Mouse (Mus musculus): ENCODE data around the gene Inhba. TPM values are rescaled to one million over a fixed set of nuclear protein-coding genes. Genes with fewer than 3 reads are reported as not detected.
A peak's percentile ranks its signal among the peaks of the same experiment; 100 is the strongest.

Inhba gene
- polyA plus RNA-seq (2015; fragmentation: Nextera tagmentation; extraction: Ambion mirVana): 3.0 and 3.5 TPM in 2 replicates

DNA sequence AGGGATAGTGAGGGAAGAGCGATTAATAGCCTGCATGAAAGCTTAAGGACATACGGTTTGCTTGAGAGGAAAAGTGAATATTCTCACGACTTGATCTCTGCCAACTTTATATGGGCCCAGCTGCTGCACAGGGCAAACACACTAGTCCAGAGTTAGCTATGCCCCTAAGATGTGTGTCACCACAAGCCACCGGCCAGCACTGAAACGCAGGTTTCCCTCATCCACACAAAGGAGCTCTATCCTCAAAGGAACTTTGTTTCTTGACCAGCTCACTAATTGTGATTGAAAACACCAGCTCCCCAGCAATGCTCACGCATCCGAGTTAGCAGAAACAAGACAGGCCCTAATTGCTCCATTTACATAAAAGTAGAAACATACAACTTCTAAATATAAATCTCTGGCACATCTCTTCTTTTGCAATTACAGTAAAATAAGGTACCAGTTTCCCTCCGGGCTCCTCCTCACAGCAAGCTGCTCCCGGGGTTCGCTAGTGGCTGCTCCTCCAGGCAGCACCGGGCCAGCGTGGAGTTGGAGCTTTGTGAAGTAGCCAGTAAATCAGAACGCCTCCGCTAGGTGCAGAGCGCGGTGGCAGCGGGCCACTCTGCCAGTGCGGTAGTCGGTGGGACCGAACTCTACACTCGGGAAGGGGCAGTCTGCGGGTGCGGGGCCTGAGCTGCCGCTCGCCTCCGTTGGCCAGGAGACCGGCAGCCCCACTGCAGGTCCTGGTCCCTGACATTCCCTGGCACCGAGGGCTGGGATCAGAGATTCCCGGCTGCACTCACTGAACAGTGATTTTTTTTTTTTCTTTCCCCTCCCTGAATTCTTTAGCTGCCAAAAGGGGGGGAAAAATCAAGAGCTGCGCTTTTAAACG, at the start of gene Inhba:
Gene Inhba, plus strand, starts transcription at position 480 of the 871 bp plus-strand sequence.
- 9% methylated on average over 31 of the region's 31 CpGs for WGBS
- peak; percentile 24; the same call in 1 of the 2 replicates for ATAC-seq (ENCODE audit: insufficient read depth, low FRiP score, low read depth)
- Histone ChIP-seq H3K4me3 (replicated peaks) (peak within 1 kb of the TSS; percentile 52), H3K9ac (peak within 1 kb of the TSS; percentile 32), H3K4me1 (no peaks in the 10 kb centered on the region), H3K27ac (peak within 1 kb of the TSS; percentile 32; the same call in 1 of the 2 replicates), H3K36me3 (no peaks in the 10 kb centered on the region), H3K27me3 (replicated peaks) (0 out of 2 replicates have a peak, but pooled peaks cover 6% of the 10 kb centered on the region), H3K9me3 (no peaks in the 10 kb centered on the region), H3K4me2 (peak within 1 kb of the TSS; percentile 96)

- no peak for ATAC-seq (ENCODE audit: insufficient read depth, low FRiP score, low read depth)
- H3K36me3 ChIP-seq: no peaks in the 10 kb centered on the region
- no peaks in the 10 kb centered on the region for H3K4me1 ChIP-seq
- no peak overlapping the region for H3K27ac ChIP-seq
- WGBS: 89% methylated on average over 1 of the region's 1 CpGs
- H3K4me2 ChIP-seq: no peak overlapping the region
- H3K9ac ChIP-seq: no peak overlapping the region
- H3K9me3 ChIP-seq: no peaks in the 10 kb centered on the region
- H3K4me3 ChIP-seq (replicated peaks): no peak overlapping the region
- H3K27me3 ChIP-seq (replicated peaks): no peaks in the 10 kb centered on the region
Observed at GRCm38 (mm10) chr13:15976584-15976983, 35.1 kb upstream of the Inhba start.

DNA sequence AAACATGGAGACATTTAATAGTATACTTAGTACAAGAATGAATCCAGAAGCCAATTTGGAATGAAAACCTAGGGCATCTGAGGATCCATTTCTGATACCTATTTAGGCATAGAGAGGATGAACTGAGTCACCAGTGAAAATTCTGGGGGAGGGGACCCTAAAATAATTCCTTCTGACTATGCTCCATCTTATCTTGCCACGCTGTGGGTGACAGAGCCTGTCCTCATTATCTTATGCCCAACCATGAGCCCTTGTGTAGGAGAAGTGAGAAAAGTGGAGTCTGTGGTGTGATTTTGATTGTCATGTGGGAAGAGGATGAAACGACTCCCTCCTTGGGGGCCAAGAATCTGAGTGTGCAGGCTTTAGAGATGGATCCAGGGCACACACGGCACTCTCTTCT, 32.1 kb upstream of the Inhba start:
- ATAC-seq (ENCODE audit: insufficient read depth, low FRiP score, low read depth): no peak
- 72% methylated on average over 3 of the region's 3 CpGs for WGBS
- Histone ChIP-seq H3K9ac (no peak overlapping the region), H3K27ac (no peak overlapping the region), H3K4me1 (no peaks in the 10 kb centered on the region), H3K36me3 (no peaks in the 10 kb centered on the region), H3K4me2 (no peak overlapping the region), H3K4me3 (replicated peaks) (no peak overlapping the region), H3K9me3 (no peaks in the 10 kb centered on the region), H3K27me3 (replicated peaks) (no peaks in the 10 kb centered on the region)

- Histone ChIP-seq H3K27me3 (replicated peaks) (no peaks in the 10 kb centered on the region), H3K36me3 (no peaks in the 10 kb centered on the region), H3K4me2 (no peak overlapping the region), H3K9ac (no peak overlapping the region), H3K9me3 (no peaks in the 10 kb centered on the region), H3K4me3 (replicated peaks) (no peak overlapping the region), H3K27ac (no peak overlapping the region), H3K4me1 (no peaks in the 10 kb centered on the region)
- ATAC-seq (ENCODE audit: insufficient read depth, low FRiP score, low read depth): no peak
- WGBS: 59% methylated on average over 3 of the region's 3 CpGs
Observed at GRCm38 (mm10) chr13:15982041-15982440, 29.6 kb upstream of the Inhba start.

GRCm38 (mm10) chr13:15985761-15986160, 25.9 kb upstream of the Inhba start:
- no peak overlapping the region for H3K4me2 ChIP-seq
- H3K27me3 ChIP-seq (replicated peaks): no peaks in the 10 kb centered on the region
- H3K4me1 ChIP-seq: no peaks in the 10 kb centered on the region
- no peak overlapping the region for H3K27ac ChIP-seq
- no peaks in the 10 kb centered on the region for H3K36me3 ChIP-seq
- 66% methylated on average over 2 of the region's 2 CpGs for WGBS
- H3K9me3 ChIP-seq: no peaks in the 10 kb centered on the region
- no peak for ATAC-seq (ENCODE audit: insufficient read depth, low FRiP score, low read depth)
- no peak overlapping the region for H3K9ac ChIP-seq
- H3K4me3 ChIP-seq (replicated peaks): no peak overlapping the region

- no peak overlapping the region for H3K27ac ChIP-seq
- H3K9me3 ChIP-seq: no peaks in the 10 kb centered on the region
- H3K4me3 ChIP-seq (replicated peaks): no peak overlapping the region
- H3K4me2 ChIP-seq: no peak overlapping the region
- 83% methylated on average over 4 of the region's 4 CpGs for WGBS
- ATAC-seq (ENCODE audit: insufficient read depth, low FRiP score, low read depth): no peak
- H3K9ac ChIP-seq: no peak overlapping the region
- H3K4me1 ChIP-seq: no peaks in the 10 kb centered on the region
- H3K27me3 ChIP-seq (replicated peaks): no peaks in the 10 kb centered on the region
- no peaks in the 10 kb centered on the region for H3K36me3 ChIP-seq
Observed at GRCm38 (mm10) chr13:15986172-15986571, 25.5 kb upstream of the Inhba start.

DNA sequence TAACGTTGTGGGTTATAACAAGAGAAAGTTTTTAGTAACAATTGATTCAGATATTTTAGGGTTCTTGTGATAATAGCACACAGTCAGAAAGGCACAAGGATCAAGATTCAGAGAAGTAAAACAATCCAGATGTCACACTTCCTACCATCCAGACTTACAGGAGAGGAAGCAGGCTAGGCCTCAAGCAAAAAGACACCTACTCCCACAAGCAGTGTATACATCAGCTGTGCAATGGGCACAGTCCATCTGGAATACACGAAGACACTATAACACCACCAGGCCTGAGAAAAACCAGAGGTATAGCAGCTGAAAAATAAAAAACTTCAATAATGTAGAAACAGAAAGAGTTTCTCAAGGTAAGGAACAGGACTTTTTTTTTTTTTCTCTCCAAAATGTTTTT, 16.3 kb upstream of the Inhba start:
- H3K27ac ChIP-seq: no peak overlapping the region
- no peak overlapping the region for H3K4me3 ChIP-seq (replicated peaks)
- H3K9me3 ChIP-seq: no peaks in the 10 kb centered on the region
- no peaks in the 10 kb centered on the region for H3K4me1 ChIP-seq
- no peak overlapping the region for H3K4me2 ChIP-seq
- no peak overlapping the region for H3K9ac ChIP-seq
- H3K36me3 ChIP-seq: no peaks in the 10 kb centered on the region
- whole genome bisulfite sequencing: 59% methylated on average over 2 of the region's 2 CpGs
- H3K27me3 ChIP-seq (replicated peaks): no peaks in the 10 kb centered on the region
- ATAC-seq (ENCODE audit: insufficient read depth, low FRiP score, low read depth): no peak

GRCm38 (mm10) chr13:16005517-16005916, 6.1 kb upstream of the Inhba start:
- H3K9me3 ChIP-seq: no peaks in the 10 kb centered on the region
- H3K4me2 ChIP-seq: no peak overlapping the region
- no peak overlapping the region for H3K9ac ChIP-seq
- no peak overlapping the region for H3K4me3 ChIP-seq (replicated peaks)
- ATAC-seq (ENCODE audit: insufficient read depth, low FRiP score, low read depth): no peak
- no peak overlapping the region for H3K27ac ChIP-seq
- no peaks in the 10 kb centered on the region for H3K36me3 ChIP-seq
- 7% methylated on average over 4 of the region's 4 CpGs for WGBS
- no peaks in the 10 kb centered on the region for H3K4me1 ChIP-seq
- H3K27me3 ChIP-seq (replicated peaks): no peaks in the 10 kb centered on the region

DNA sequence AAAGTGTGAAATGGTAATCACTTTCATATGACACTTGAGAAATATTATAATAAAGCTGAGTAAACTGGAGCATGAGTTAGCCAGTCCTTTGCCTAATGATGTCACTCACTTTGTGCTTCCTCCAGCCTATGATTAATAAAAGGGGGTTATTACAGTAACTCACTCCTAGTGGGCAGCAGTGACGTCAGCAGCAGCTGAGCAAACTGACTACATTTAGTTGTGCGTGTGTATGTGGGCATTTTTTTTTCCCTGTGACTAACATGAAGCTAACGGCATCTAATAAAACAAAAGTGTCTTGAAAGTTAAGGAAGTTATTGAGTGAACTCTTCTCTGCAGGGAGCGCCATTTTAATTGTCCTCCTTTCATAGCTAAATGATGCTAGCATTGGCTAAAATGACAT, 3.9 kb upstream of the Inhba start:
- no peak overlapping the region for H3K4me3 ChIP-seq (replicated peaks)
- H3K27me3 ChIP-seq (replicated peaks): no peaks in the 10 kb centered on the region
- no peak for ATAC-seq (ENCODE audit: insufficient read depth, low FRiP score, low read depth)
- H3K9me3 ChIP-seq: no peaks in the 10 kb centered on the region
- no peaks in the 10 kb centered on the region for H3K36me3 ChIP-seq
- no peak overlapping the region for H3K9ac ChIP-seq
- 63% methylated on average over 4 of the region's 4 CpGs for WGBS
- H3K27ac ChIP-seq: no peak overlapping the region
- no peaks in the 10 kb centered on the region for H3K4me1 ChIP-seq
- no peak overlapping the region for H3K4me2 ChIP-seq

GRCm38 (mm10) chr13:16008348-16008747, 3.3 kb upstream of the Inhba start:
- ATAC-seq (ENCODE audit: insufficient read depth, low FRiP score, low read depth): no peak
- Histone ChIP-seq H3K27me3 (replicated peaks) (no peaks in the 10 kb centered on the region), H3K4me1 (no peaks in the 10 kb centered on the region), H3K4me3 (replicated peaks) (no peak overlapping the region), H3K4me2 (no peak overlapping the region), H3K27ac (no peak overlapping the region), H3K9ac (no peak overlapping the region), H3K9me3 (no peaks in the 10 kb centered on the region), H3K36me3 (no peaks in the 10 kb centered on the region)
- WGBS: 50% methylated on average over 1 of the region's 1 CpGs

DNA sequence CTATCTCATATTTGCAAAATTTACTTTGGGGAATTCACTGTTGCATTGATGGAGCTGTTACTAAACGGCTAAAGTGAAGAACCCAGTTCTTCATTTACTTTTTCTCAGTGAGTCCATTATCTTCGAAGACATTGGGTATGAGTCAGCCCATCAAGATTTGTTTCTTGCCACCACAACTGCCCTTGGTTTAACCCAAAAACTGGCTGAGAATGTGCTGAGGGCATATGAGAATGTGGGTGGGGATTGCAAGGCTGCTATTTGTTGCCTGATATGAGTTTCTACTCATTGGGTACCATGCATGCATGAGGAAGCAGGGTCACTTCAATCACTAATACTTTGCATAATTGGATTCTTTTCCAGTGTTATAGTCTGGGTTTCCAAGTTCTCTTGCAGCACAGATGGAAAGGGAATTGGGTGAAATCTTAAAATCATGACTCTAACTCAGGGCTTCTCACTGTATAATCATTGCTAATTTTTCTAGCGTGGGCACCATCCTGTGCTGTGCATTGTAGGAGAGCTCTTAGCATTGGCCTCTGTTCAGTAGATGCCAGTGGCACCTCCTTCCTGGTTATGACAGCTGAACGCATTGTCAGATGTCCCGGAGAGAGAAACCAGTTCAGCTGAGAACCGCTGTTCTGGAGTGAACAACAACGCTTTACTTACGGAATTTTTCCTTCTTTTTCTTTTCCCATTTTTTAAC, 1.7 kb upstream of the Inhba start:
- Histone ChIP-seq H3K4me2 (no peak overlapping the region), H3K4me3 (replicated peaks) (no peak overlapping the region), H3K9me3 (no peaks in the 10 kb centered on the region), H3K27ac (no peak overlapping the region), H3K27me3 (replicated peaks) (0 out of 2 replicates have a peak, but pooled peaks cover under 1% of the 10 kb centered on the region), H3K36me3 (no peaks in the 10 kb centered on the region), H3K9ac (no peak overlapping the region), H3K4me1 (no peaks in the 10 kb centered on the region)
- no peak for ATAC-seq (ENCODE audit: insufficient read depth, low FRiP score, low read depth)
- WGBS: 89% methylated on average over 8 of the region's 8 CpGs

GRCm38 (mm10) chr13:16010586-16010985, 1.1 kb upstream of the Inhba start:
- Histone ChIP-seq H3K36me3 (no peaks in the 10 kb centered on the region), H3K4me2 (no peak overlapping the region), H3K9ac (no peak overlapping the region), H3K9me3 (no peaks in the 10 kb centered on the region), H3K27ac (no peak overlapping the region), H3K4me1 (no peaks in the 10 kb centered on the region), H3K4me3 (replicated peaks) (no peak overlapping the region), H3K27me3 (replicated peaks) (0 out of 2 replicates have a peak, but pooled peaks cover 3% of the 10 kb centered on the region)
- no peak for ATAC-seq (ENCODE audit: insufficient read depth, low FRiP score, low read depth)
- WGBS: 79% methylated on average over 4 of the region's 4 CpGs

Measured in stomach, embryonic 15.5 days (tissue).